Mouse (Mus musculus) thymus, adult 2 months (tissue): Measurements from ENCODE around the gene Alyref2. TPM values are rescaled to one million over a fixed set of nuclear protein-coding genes. Genes with fewer than 3 reads are reported as not detected.

ENCODE experiments used
- DNase-seq: peaks from one replicate; pipeline ENCODE4 v3.0.0; 2021
- H3K27ac ChIP-seq: fragments of 200-500 bp; 2 replicates; pipeline ENCODE4 v1.5.1; 2012; ENCODE audit warnings: low read length, control low read depth; ENCODE audit not compliant: control insufficient read depth, insufficient read depth
- H3K27me3 ChIP-seq: fragments of 200-500 bp; 2 replicates; pipeline ENCODE4 v1.6.1; 2012; ENCODE audit warnings: mild to moderate bottlenecking, low read length, moderate library complexity, mixed read lengths; ENCODE audit not compliant: control insufficient read depth, insufficient read depth
- H3K36me3 ChIP-seq: fragments of 200-500 bp; 2 replicates; pipeline ENCODE4 v1.6.1; 2012; ENCODE audit warnings: mild to moderate bottlenecking, low read length, moderate library complexity; ENCODE audit not compliant: control insufficient read depth, insufficient read depth
- H3K4me1 ChIP-seq: fragments of 200-500 bp; replicated peaks from 2 replicates; pipeline ENCODE4 v1.6.1; 2012; ENCODE audit warnings: low read length; ENCODE audit not compliant: control insufficient read depth, insufficient read depth
- H3K4me3 ChIP-seq: fragments of 200-500 bp; 2 replicates; pipeline ENCODE4 v1.5.1; 2012; ENCODE audit warnings: mild to moderate bottlenecking, low read length, control low read depth, moderate library complexity; ENCODE audit not compliant: control insufficient read depth, insufficient read depth
- CTCF ChIP-seq: fragments of 200-500 bp; IDR thresholded peaks from 2 replicates; pipeline ENCODE4 v1.5.1; 2012; ENCODE audit warnings: mild to moderate bottlenecking, control low read depth, low read length, moderate library complexity, borderline replicate concordance; ENCODE audit not compliant: control insufficient read depth, poor library complexity, insufficient read depth; ENCODE audit errors: extremely low read depth
- POLR2A ChIP-seq: fragments of 200-500 bp; IDR thresholded peaks from 2 replicates; pipeline ENCODE4 v1.6.1; 2012; ENCODE audit warnings: mild to moderate bottlenecking, low read length, control low read depth, moderate library complexity; ENCODE audit not compliant: control insufficient read depth, poor library complexity, insufficient read depth; ENCODE audit errors: extremely low read depth
- WGBS: fragments of 180-500 bp; shearing (Covaris S2); methylation state at CpG from one replicate; pipeline ENCODE4 v1.1.7; 2018; 5-methylcytosine and 5-hydroxymethylcytosine counted together
- polyA plus RNA-seq: library from polyadenylated mRNA; depleted of rRNA; stranded (reverse); fragments of >200 nt; gene quantifications from 2 replicates; pipeline ENCODE4 v1.2.3, GENCODE M21; 2012; rRNA removed

The Alyref2 gene
- polyA plus RNA-seq, 1 experiment = 6.6 TPM

DNA sequence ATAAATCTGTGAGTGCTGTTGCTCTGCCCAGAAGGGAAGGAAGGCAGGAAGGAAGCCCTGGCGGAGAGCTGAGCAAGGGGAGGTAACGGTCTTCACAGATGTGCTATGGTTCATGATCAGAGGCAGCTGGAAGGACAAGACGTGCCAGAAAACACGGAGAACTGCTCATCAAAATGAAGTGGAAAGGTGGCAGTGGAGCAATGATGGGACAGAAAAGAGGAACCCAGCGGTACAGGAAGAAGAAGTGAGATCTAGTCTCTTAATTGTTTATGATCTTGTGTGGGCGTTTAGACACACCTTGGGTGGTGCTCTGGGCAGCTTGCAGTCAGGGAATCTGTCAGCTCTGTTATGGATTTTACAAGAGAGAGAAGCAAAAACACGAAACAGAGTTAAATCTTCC, 48.0 kb downstream of the Alyref2 start:
- Histone ChIP-seq H3K27me3 (no peaks in the 10 kb centered on the region), H3K36me3 (no peaks in the 10 kb centered on the region), H3K27ac (no peak overlapping the region), H3K4me1 (peaks cover 2% of the 10 kb centered on the region; the same call in 1 of the 2 replicates), H3K4me3 (no peak overlapping the region)
- DNase-seq = no peak
- no peak for TF ChIP-seq POLR2A
- 15% methylated on average over 7 of the region's 7 CpGs for WGBS

- Histone ChIP-seq H3K27ac (no peak overlapping the region), H3K4me1 (peaks cover 2% of the 10 kb centered on the region; the same call in 1 of the 2 replicates), H3K4me3 (no peak overlapping the region), H3K27me3 (no peaks in the 10 kb centered on the region), H3K36me3 (no peaks in the 10 kb centered on the region)
- WGBS = 94% methylated on average over 2 of the region's 2 CpGs
- DNase-seq = no peak
- no peak for TF ChIP-seq CTCF
- TF ChIP-seq POLR2A = no peak
Measured at GRCm38 (mm10) chr1:171552230-171552629, 49.0 kb downstream of the Alyref2 start.

- H3K4me1 ChIP-seq = peaks cover 9% of the 10 kb centered on the region
- no peak for DNase-seq
- no peak overlapping the region for H3K27ac ChIP-seq
- 78% methylated on average over 11 of the region's 11 CpGs for WGBS
- no peaks in the 10 kb centered on the region for H3K27me3 ChIP-seq
- H3K4me3 ChIP-seq = no peak overlapping the region
- no peak for TF ChIP-seq CTCF
- TF ChIP-seq POLR2A = no peak
- H3K36me3 ChIP-seq = no peaks in the 10 kb centered on the region
Measured at GRCm38 (mm10) chr1:171553359-171554341, 50.4 kb downstream of the Alyref2 start.

Other genes with a start within 250 kb of the Alyref2 start
- gene B4galt3, start 233.2 kb upstream of the Alyref2 start, polyA plus RNA-seq = 97.0 and 98.9 TPM in 2 replicates
- 71.5 and 78.5 TPM in 2 replicates for gene Ppox, start 222.3 kb upstream of the Alyref2 start, polyA plus RNA-seq
- 77.0 and 79.1 TPM in 2 replicates for gene Usp21, start 215.5 kb upstream of the Alyref2 start, polyA plus RNA-seq
- 18.5 and 20.2 TPM in 2 replicates for gene Ufc1, start 208.5 kb upstream of the Alyref2 start, polyA plus RNA-seq
- gene Dedd, start 174.3 kb upstream of the Alyref2 start, polyA plus RNA-seq = 60.8 and 61.5 TPM in 2 replicates
- 48.8 and 52.2 TPM in 2 replicates for gene Nit1, start 157.8 kb upstream of the Alyref2 start, polyA plus RNA-seq
- 15.8 and 16.6 TPM in 2 replicates for gene Pfdn2, start 157.8 kb upstream of the Alyref2 start, polyA plus RNA-seq
- 0.39 and 0.69 TPM in 2 replicates for gene Klhdc9, start 142.7 kb upstream of the Alyref2 start, polyA plus RNA-seq
- 2.7 and 3.5 TPM in 2 replicates for gene Nectin4, start 133.4 kb upstream of the Alyref2 start, polyA plus RNA-seq
- 128 and 141 TPM in 2 replicates for gene Arhgap30, start 114.5 kb upstream of the Alyref2 start, polyA plus RNA-seq
- gene Usf1, start 92.2 kb upstream of the Alyref2 start, polyA plus RNA-seq = 177 and 184 TPM in 2 replicates
- gene Tstd1, start 84.6 kb upstream of the Alyref2 start, polyA plus RNA-seq = 5.3 and 6.1 TPM in 2 replicates
- 17.7 and 18.6 TPM in 2 replicates for gene F11r, start 65.9 kb upstream of the Alyref2 start, polyA plus RNA-seq
- 1.9 and 2.5 TPM in 2 replicates for gene Itln1, start 31.8 kb downstream of the Alyref2 start, polyA plus RNA-seq
- 1.8 and 1.9 TPM in 2 replicates for gene Cd244a, start 55.7 kb downstream of the Alyref2 start, polyA plus RNA-seq
- 30.6 and 32.0 TPM in 2 replicates for gene Ly9, start 103.9 kb downstream of the Alyref2 start, polyA plus RNA-seq
- gene Slamf7, start 149.6 kb downstream of the Alyref2 start, polyA plus RNA-seq = 4.5 and 6.0 TPM in 2 replicates
- 41.9 and 63.2 TPM in 2 replicates for gene Cd48, start 178.5 kb downstream of the Alyref2 start, polyA plus RNA-seq